Mouse (Mus musculus): ENCODE measurements around the gene Gm10130.
A peak's percentile ranks its signal among the peaks of the same experiment; 100 is the strongest.
"Not testable (repeated sequence)": the region's sequence is repeated elsewhere in the genome, so short reads cannot be mapped to it uniquely, and the experiment has no call there.

Gene Gm10130

DNA sequence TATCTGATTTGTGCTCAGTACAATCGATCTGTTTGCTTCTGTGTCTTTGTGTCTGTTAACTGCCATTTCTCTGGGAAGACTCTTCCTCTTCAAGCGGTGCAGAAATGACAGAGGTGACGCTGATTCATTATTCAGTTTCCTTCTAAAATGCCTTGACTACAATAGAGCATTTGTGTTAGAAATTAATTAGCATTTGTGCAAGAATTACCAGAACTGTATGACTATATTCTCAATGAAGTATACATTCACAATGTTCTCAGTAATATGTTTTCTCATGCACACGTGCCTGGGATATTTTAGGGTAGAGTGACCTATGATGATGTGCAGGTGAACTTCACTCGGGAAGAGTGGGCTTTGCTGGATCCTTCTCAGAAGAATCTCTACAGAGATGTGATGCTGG lies at the start of gene Gm10130:
Gene Gm10130, plus strand, starts transcription at position 301 of the 400 bp plus-strand sequence.
- DNase-seq (ENCODE audit: low spot score) = no peak

- DNase-seq (ENCODE audit: low spot score) = no peak
Observed at GRCm38 (mm10) chr2:150293669-150294068, 29.8 kb upstream of the Gm10130 start.

DNA sequence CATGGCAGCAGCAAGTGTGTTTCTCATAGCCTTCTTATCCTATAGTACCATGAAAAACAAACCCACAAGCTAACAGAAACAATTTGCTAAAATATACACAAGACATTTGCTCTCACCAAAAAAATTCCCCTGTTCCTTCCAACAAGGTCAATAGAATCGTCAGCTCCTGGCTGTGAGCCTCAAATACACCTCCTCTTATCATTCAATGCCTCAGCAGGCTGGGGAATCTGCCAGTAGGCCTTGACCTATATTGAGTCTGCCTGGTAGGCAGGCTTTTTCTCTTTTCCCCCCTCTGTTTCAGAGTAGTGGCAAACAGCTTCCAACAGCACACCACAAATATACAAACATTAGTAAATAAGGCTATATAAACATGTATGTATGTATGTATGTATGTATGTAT lies 24.4 kb upstream of the Gm10130 start:
- no peak for DNase-seq (ENCODE audit: low spot score)

GRCm38 (mm10) chr2:150307183-150307773 lies 16.2 kb upstream of the Gm10130 start:
- peak; percentile 46 for DNase-seq (ENCODE audit: low spot score)

GRCm38 (mm10) chr2:150310952-150311884 lies 12.3 kb upstream of the Gm10130 start:
- peak; percentile 95 for DNase-seq (ENCODE audit: low spot score)

DNA sequence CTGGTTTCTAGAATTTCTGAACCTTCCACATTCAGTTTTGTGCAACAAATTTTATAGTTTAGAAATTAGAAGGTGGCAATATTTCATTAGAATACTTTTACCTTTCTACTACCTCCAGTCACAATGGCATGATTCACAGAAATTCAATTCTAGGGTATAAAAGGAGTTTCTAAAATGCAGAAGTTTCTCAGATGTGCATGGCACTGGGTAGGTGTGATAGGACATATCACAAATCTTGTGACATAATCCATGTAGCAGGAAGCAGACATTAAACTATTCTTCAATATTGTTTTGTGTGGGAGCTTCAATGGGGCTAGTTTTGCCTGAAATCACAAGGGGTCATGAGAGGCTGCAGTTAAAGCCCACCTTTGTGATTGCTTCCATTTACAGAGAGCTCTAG lies 7.4 kb upstream of the Gm10130 start:
- DNase-seq (ENCODE audit: low spot score) = no peak

DNA sequence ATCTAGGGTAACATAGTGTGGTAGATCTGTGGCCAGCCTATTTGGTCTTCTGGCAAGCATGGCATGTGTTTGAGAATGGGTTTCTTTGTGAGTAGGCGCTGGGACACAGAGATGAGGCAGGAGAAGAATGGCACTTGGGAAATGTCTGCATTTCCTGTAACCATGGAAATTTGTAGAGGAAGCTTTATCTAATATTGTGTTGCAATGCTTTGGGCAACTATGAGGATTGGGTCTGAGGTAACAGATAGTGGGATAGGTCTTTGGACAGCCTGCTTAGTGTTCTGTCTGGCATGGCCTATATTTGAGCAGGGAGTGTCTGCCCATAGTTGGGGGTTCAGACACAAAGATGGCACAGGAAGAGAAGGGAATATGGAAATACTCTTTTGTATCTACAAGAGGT lies 4.5 kb upstream of the Gm10130 start:
- no peak for DNase-seq (ENCODE audit: low spot score)

GRCm38 (mm10) chr2:150357136-150357535 lies 33.6 kb downstream of the Gm10130 start:
- not testable (repeated sequence) for DNase-seq (ENCODE audit: low spot score)

GRCm38 (mm10) chr2:150362113-150362877 lies 38.8 kb downstream of the Gm10130 start, which contains the start of gene 3300002I08Rik:
Gene 3300002I08Rik, minus strand, starts transcription at chr2:150362765.
- peak; percentile 93 for DNase-seq (ENCODE audit: low spot score)

DNA sequence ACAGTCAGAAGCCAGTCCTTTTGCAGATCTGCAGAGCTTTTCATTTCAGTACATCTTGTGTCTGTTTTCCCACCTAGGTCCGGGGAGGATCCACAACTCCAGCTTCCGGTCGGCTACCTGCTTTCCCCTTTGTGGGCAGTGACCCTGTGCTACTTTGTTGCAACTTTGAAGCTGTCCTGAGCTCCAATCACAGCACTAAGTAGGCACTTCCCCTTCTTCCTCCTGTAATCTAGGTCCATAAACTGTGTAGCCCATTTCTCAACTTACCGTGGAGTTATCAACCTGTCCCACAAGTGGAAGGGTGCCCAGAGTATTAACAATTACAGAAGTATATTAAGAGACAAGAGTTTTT lies 39.4 kb downstream of the Gm10130 start:
- DNase-seq (ENCODE audit: low spot score) = no peak

DNA sequence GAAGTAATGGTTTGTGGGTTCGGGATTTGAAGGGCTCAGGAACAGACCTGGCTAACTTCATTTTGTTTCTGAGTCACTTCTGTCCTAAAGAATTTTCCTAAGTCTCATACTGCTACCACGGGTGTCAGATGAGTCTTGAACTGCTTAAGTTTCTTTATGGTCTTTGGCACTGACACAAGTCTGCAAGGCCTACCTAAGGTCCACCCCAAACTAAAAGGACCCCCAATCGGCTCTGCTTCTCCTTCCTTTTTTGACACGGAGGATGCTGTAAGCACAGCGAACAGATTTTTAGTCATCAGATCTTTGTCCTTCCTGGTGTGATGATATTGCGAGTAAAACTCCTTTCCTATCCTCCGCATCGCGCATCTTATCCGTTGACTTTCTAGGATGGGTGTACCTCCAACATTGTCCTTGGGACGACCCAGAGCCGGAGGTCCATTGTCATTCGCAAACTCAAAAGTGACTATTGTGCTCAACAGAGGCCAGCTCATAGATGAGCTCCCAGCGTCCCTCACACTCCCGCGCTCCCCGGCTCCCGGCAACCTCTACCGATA lies 62.1 kb downstream of the Gm10130 start:
- not testable (repeated sequence) for DNase-seq (ENCODE audit: low spot score)

DNA sequence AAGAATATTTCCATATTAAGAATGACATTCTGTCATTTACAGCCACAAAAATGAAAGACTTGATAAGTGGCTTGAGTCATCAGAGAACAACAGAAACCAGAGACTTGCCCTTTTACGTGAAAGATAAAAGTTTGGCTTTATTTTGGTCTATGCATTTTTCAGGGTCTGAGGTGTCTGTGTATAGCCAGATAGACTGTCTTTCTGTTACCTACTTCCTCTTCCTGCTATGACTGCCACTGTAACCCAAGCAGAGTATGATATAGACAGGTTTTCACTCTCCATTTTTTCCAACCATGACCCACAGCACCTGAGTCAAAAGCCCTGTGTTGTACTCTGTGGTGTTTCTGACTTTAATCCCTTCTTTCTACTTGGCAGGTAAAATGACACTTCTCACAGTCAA lies 66.7 kb downstream of the Gm10130 start:
- DNase-seq (ENCODE audit: low spot score) = no peak

DNA sequence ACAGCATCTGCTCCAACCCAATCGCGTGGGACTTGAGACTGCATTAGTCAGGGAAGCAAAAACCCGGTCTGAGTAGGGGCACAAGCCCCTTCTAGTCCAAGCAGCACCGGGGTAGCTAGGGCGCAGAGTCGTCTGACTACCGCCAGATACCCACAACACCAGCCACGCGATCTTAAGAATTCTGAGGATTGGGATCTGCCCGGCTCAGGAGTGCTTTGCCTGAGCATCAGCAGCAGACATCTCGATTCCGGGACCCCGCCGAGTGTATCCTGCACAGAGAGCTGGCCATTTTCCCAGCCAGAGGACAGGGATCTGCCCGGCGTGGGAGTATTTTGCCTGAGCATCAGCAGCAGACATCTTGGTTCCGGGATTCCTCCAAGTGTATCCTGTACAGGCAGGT lies 88.6 kb downstream of the Gm10130 start:
- DNase-seq (ENCODE audit: low spot score) = not testable (repeated sequence)
